Mouse (Mus musculus): ENCODE measurements around the gene Rcor3.

GRCm38 (mm10) chr1:192181696-192182257 lies 43.9 kb upstream of the Rcor3 start:
- no peak for TF ChIP-seq CTCF (IDR thresholded peaks at IDR 0.05 in 2 of 3, conservative IDR thresholded peaks at IDR 0.05 in 1 of 3; ENCODE audit: control insufficient read depth in 1 of 3, insufficient read depth in 1 of 3, low read depth in 2 of 3, low read length in 3 of 3, poor library complexity in 1 of 3, severe bottlenecking in 1 of 3)
- no peak for TF ChIP-seq POLR2A (IDR thresholded peaks at IDR 0.05; ENCODE audit: control insufficient read depth in 1 of 2, insufficient read depth in 1 of 2, low read depth in 1 of 2, low read length in 2 of 2, poor library complexity in 1 of 2)
- TF ChIP-seq USF1 (IDR thresholded peaks at IDR 0.05; ENCODE audit: low read depth, low read length) = no peak
- no peak for TF ChIP-seq E2F4 (IDR thresholded peaks at IDR 0.05; ENCODE audit: borderline replicate concordance, low read depth, low read length)
- no peak for TF ChIP-seq MXI1 (IDR thresholded peaks at IDR 0.05; ENCODE audit: low read depth, low read length)
- no peak for TF ChIP-seq NELFE (IDR thresholded peaks at IDR 0.05; ENCODE audit: low read depth, low read length)
- no peak for TF ChIP-seq TBP (IDR thresholded peaks at IDR 0.05; ENCODE audit: low read depth, low read length)
- TF ChIP-seq BHLHE40 (IDR thresholded peaks at IDR 0.05; ENCODE audit: borderline replicate concordance, low read depth, low read length) = no peak
- no peak for TF ChIP-seq GATA1 (IDR thresholded peaks at IDR 0.05; ENCODE audit: low read depth, low read length)
- no peak for TF ChIP-seq MAFK (IDR thresholded peaks at IDR 0.05; ENCODE audit: borderline replicate concordance, low read depth, low read length)

Measured in MEL (cell line).